Comparison of ENCODE assay signal across 8 mouse cellular contexts in genomic region chrX:94235190-94235555, GRCm38 (mm10). TPM values are rescaled to one million over a fixed set of nuclear protein-coding genes. Genes with fewer than 3 reads are reported as not detected.
DNase-seq lines count a peak whose midpoint lies in the region; ATAC-seq and TF ChIP-seq lines count a peak whose summit lies in the region.

No protein-coding gene starts in this region.

- no peaks in the 10 kb centered on the region for H3K36me3 ChIP-seq in testis, adult 2 months (ENCODE audit: control insufficient read depth, insufficient read depth, low read length)
- H3K36me3 ChIP-seq in forebrain, embryonic 11.5 days (ENCODE audit: control insufficient read depth, insufficient read depth, low read length), result no peaks in the 10 kb centered on the region
- H3K36me3 ChIP-seq in midbrain, embryonic 13.5 days, result no peaks in the 10 kb centered on the region

- no peak for TF ChIP-seq POLR2A in testis, adult 2 months (IDR thresholded peaks at IDR 0.05; ENCODE audit: control insufficient read depth, low read depth, low read length)

- H3K4me3 ChIP-seq in testis, adult 2 months (ENCODE audit: control insufficient read depth, low read depth, low read length), result peak overlapping the region; percentile 96
- H3K4me3 ChIP-seq in forebrain, embryonic 11.5 days (ENCODE audit: low read depth, low read length), result peak overlapping the region; percentile 54
- H3K4me3 ChIP-seq in midbrain, embryonic 13.5 days (replicated peaks), result peak overlapping the region; percentile 66

- no peaks in the 10 kb centered on the region for H3K9me3 ChIP-seq in forebrain, embryonic 11.5 days (ENCODE audit: control insufficient read depth, low read length)
- no peaks in the 10 kb centered on the region for H3K9me3 ChIP-seq in midbrain, embryonic 13.5 days

- TF ChIP-seq CTCF in testis, adult 2 months (IDR thresholded peaks at IDR 0.05; ENCODE audit: control insufficient read depth, insufficient read depth, insufficient replicate concordance, low read depth, low read length), result no peak

- 10% methylated on average over 35 of the region's 35 CpGs for WGBS in forebrain, embryonic 11.5 days
- 21% methylated on average over 35 of the region's 35 CpGs for WGBS in midbrain, embryonic 13.5 days

- no peaks in the 10 kb centered on the region for H3K27me3 ChIP-seq in testis, adult 2 months (ENCODE audit: control insufficient read depth, insufficient read depth, low read length)
- H3K27me3 ChIP-seq in forebrain, embryonic 11.5 days (ENCODE audit: control insufficient read depth, insufficient read depth, low read length), result peaks cover 37% of the 10 kb centered on the region
- peaks cover 85% of the 10 kb centered on the region for H3K27me3 ChIP-seq in midbrain, embryonic 13.5 days

- H3K9ac ChIP-seq in forebrain, embryonic 11.5 days (ENCODE audit: low read length), result peak overlapping the region; percentile 68
- peak overlapping the region; percentile 74 for H3K9ac ChIP-seq in midbrain, embryonic 13.5 days (replicated peaks)

- peak; percentile 31 for DNase-seq in embryo, embryonic 10.5 days (ENCODE audit: low spot score)
- no peak for DNase-seq in embryo, embryonic 11 days
- DNase-seq in testis, postnatal 14 days (ENCODE audit: low spot score), result no peak
- DNase-seq in forebrain, embryonic 11.5 days (ENCODE audit: low spot score), result no peak
- DNase-seq in kidney, postnatal 14 days, result peak; percentile 10

- ATAC-seq in forebrain, embryonic 11.5 days (replicated peaks; ENCODE audit: low FRiP score), result no peak; the same call in 1 of the 2 replicates
- ATAC-seq in midbrain, embryonic 13.5 days, result peak; percentile 46
- ATAC-seq in megakaryocyte progenitor cell, adult 5-6 weeks (replicated peaks; ENCODE audit: poor library complexity), result no peak

- peak overlapping the region; percentile 51 for H3K4me2 ChIP-seq in forebrain, embryonic 11.5 days (ENCODE audit: low read depth, low read length, severe bottlenecking)
- peak overlapping the region; percentile 54 for H3K4me2 ChIP-seq in midbrain, embryonic 13.5 days (replicated peaks)

- H3K4me1 ChIP-seq in testis, adult 2 months (ENCODE audit: control insufficient read depth, insufficient read depth, low read length), result no peaks in the 10 kb centered on the region
- no peaks in the 10 kb centered on the region for H3K4me1 ChIP-seq in forebrain, embryonic 11.5 days (replicated peaks; ENCODE audit: control insufficient read depth, insufficient read depth, low read length)
- H3K4me1 ChIP-seq in midbrain, embryonic 13.5 days (replicated peaks), result no peaks in the 10 kb centered on the region

- peak overlapping the region; percentile 96 for H3K27ac ChIP-seq in testis, adult 2 months (ENCODE audit: control insufficient read depth, insufficient read depth, low read depth, low read length)
- peak overlapping the region; percentile 70 for H3K27ac ChIP-seq in forebrain, embryonic 11.5 days (ENCODE audit: low read depth, low read length)
- peak overlapping the region; percentile 89 for H3K27ac ChIP-seq in midbrain, embryonic 13.5 days

RNA-seq across cellular contexts. Expression of gene Klhl15, which starts 0.8 kb away (rescaled TPM):
- polyA plus RNA-seq in testis, adult 2 months (2012; rRNA removed), result 18.8 and 19.4 TPM in 2 replicates
- 11.2 and 11.6 TPM in 2 replicates for polyA plus RNA-seq in forebrain, embryonic 11.5 days (2014; fragmentation: Nextera tagmentation; extraction: Ambion mirVana)
- polyA plus RNA-seq in midbrain, embryonic 13.5 days (2015; fragmentation: Nextera tagmentation; extraction: Ambion mirVana), result 10.5 and 11.1 TPM in 2 replicates
- 13.4 and 15.6 TPM in 2 replicates for total RNA-seq in megakaryocyte progenitor cell, adult 5-6 weeks (2015)
- 7.2 and 8.4 TPM in 2 replicates for total RNA-seq in megakaryocyte progenitor cell, adult 5-6 weeks (2017)

RNA-seq across cellular contexts. Expression of gene Eif2s3x, which starts 22.5 kb away (rescaled TPM):
- 3.8 and 3.9 TPM in 2 replicates for polyA plus RNA-seq in testis, adult 2 months (2012; rRNA removed)
- polyA plus RNA-seq in forebrain, embryonic 11.5 days (2014; fragmentation: Nextera tagmentation; extraction: Ambion mirVana), result 127 and 132 TPM in 2 replicates
- polyA plus RNA-seq in midbrain, embryonic 13.5 days (2015; fragmentation: Nextera tagmentation; extraction: Ambion mirVana), result 98.2 and 103 TPM in 2 replicates
- total RNA-seq in megakaryocyte progenitor cell, adult 5-6 weeks (2015), result 200 and 204 TPM in 2 replicates
- total RNA-seq in megakaryocyte progenitor cell, adult 5-6 weeks (2017), result 183 and 230 TPM in 2 replicates

Comparison
In these comparisons a context has a peak if more than half of its experiments do, and no peak if none do; other contexts are left out.
1. DNase-seq: peak in embryo, embryonic 10.5 days (single experiment) and kidney, postnatal 14 days (single experiment); none in embryo, embryonic 11 days (single experiment), testis, postnatal 14 days (single experiment) and forebrain, embryonic 11.5 days (single experiment).
2. RNA of gene Eif2s3x, which starts 22.5 kb away (polyA plus RNA-seq): 127 to 132 TPM in forebrain, embryonic 11.5 days and 98.2 to 103 TPM in midbrain, embryonic 13.5 days; 3.8 to 3.9 TPM in testis, adult 2 months; every median in the first group is over 10 times any median in the second.
3. Peak in every context shown above with its lines, with median percentiles within 50 percentile points of each other: H3K27ac ChIP-seq and H3K4me3 ChIP-seq.